Mouse (Mus musculus): Measurements from ENCODE around the gene Selenop. TPM values are rescaled to one million over a fixed set of nuclear protein-coding genes. Genes with fewer than 3 reads are reported as not detected.
A peak's percentile ranks its signal among the peaks of the same experiment; 100 is the strongest.

Gene Selenop
- total RNA-seq, 1 experiment from 2014 or later = 286 TPM

GRCm38 (mm10) chr15:3270646-3271077 is 2.3 kb downstream of the Selenop start:
- DNase-seq = peak; percentile 69

- peak; percentile 9 for DNase-seq
Observed at GRCm38 (mm10) chr15:3271216-3271615, 2.9 kb downstream of the Selenop start.

- no peak for DNase-seq
Observed at GRCm38 (mm10) chr15:3273191-3273590, 4.8 kb downstream of the Selenop start.

- no peak for DNase-seq
Observed at GRCm38 (mm10) chr15:3277391-3277790, 9.0 kb downstream of the Selenop start.

- no peak for DNase-seq
Observed at GRCm38 (mm10) chr15:3279242-3279641, 10.9 kb downstream of the Selenop start.

- DNase-seq = no peak
Observed at GRCm38 (mm10) chr15:3281216-3281615, 12.9 kb downstream of the Selenop start.

GRCm38 (mm10) chr15:3281737-3282136 is 13.4 kb downstream of the Selenop start:
- no peak for DNase-seq

- DNase-seq = no peak
Observed at GRCm38 (mm10) chr15:3286032-3286431, 17.7 kb downstream of the Selenop start.

- no peak for DNase-seq
Observed at GRCm38 (mm10) chr15:3290435-3290834, 22.1 kb downstream of the Selenop start.

- DNase-seq = no peak
Observed at GRCm38 (mm10) chr15:3293477-3293876, 25.1 kb downstream of the Selenop start.

- DNase-seq = no peak
Observed at GRCm38 (mm10) chr15:3295986-3296385, 27.6 kb downstream of the Selenop start.

GRCm38 (mm10) chr15:3297615-3298014 is 29.3 kb downstream of the Selenop start:
- no peak for DNase-seq

GRCm38 (mm10) chr15:3300361-3301100 is 32.2 kb downstream of the Selenop start:
- DNase-seq = no peak

GRCm38 (mm10) chr15:3303426-3303825 is 35.1 kb downstream of the Selenop start, which contains the start of gene Ccdc152:
Ccdc152 (minus strand) TSS chr15:3303526.
- DNase-seq = no peak

GRCm38 (mm10) chr15:3309856-3310255 is 41.5 kb downstream of the Selenop start:
- DNase-seq = no peak

- no peak for DNase-seq
Observed at GRCm38 (mm10) chr15:3312937-3313336, 44.6 kb downstream of the Selenop start.

- DNase-seq = no peak
Observed at GRCm38 (mm10) chr15:3316617-3317016, 48.3 kb downstream of the Selenop start.

- DNase-seq = no peak
Observed at GRCm38 (mm10) chr15:3319929-3320328, 51.6 kb downstream of the Selenop start.

- no peak for DNase-seq
Observed at GRCm38 (mm10) chr15:3323041-3323440, 54.7 kb downstream of the Selenop start.

Other genes with a start within 250 kb of the Selenop start
- not detected in 2 replicates for gene Ccdc152, start 35.0 kb downstream of the Selenop start, total RNA-seq (2021)

All from adrenal gland, postnatal 25 days (tissue).